Mouse (Mus musculus): ENCODE data around the gene 4931423N10Rik.

DNA sequence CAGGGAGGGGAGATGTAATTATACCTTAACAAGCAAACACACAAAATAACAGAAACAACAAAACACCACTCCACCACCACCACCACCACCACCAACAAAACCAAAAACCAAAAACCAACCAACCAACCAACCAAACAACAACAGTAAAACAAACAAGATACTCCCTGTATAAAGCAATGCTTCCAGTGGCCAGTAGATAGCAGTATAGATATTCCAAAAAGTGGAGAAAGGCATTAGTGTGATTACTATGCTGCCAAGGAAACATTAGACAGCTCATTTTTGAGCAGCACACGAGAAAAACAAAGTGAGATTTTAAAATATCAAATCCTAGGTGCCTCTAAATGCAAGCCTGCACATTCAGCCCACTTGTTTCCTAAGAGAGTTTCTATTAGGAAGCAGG lies 107.6 kb downstream of the 4931423N10Rik start:
- TF ChIP-seq CTCF (conservative IDR thresholded peaks at IDR 0.05; ENCODE audit: low read length) (peak; percentile 44), NANOG (IDR thresholded peaks at IDR 0.05; ENCODE audit: borderline replicate concordance, low read length) (no peak)
